Mouse (Mus musculus) brain, embryonic 14.5 days (tissue): ENCODE measurements around the gene Cfap126.
"Not testable (repeated sequence)": the region's sequence is repeated elsewhere in the genome, so short reads cannot be mapped to it uniquely, and the experiment has no call there.

Experiments
- CTCF ChIP-seq: fragments of 200-500 bp; IDR thresholded peaks from 2 replicates; pipeline ENCODE4 v1.5.1; 2012; ENCODE audit warnings: inconsistent platforms, mild to moderate bottlenecking, moderate library complexity, borderline replicate concordance; ENCODE audit not compliant: insufficient read depth, insufficient read length; ENCODE audit errors: extremely low read depth
- POLR2A ChIP-seq: fragments of 200-500 bp; IDR thresholded peaks from 2 replicates; pipeline ENCODE4 v1.6.1; 2012; ENCODE audit warnings: mild to moderate bottlenecking, inconsistent platforms, borderline replicate concordance; ENCODE audit not compliant: poor library complexity, insufficient read depth, insufficient read length, severe bottlenecking; ENCODE audit errors: extremely low read depth

GRCm38 (mm10) chr1:171067928-171068327 lies 45.8 kb upstream of the Cfap126 start:
- not testable (repeated sequence) for TF ChIP-seq CTCF, POLR2A
